In genomic region chr15:7863328-7863727, GRCm38 (mm10) we compare ENCODE assay signal across 29 mouse cellular contexts. TPM values are rescaled to one million over a fixed set of nuclear protein-coding genes. Genes with fewer than 3 reads are reported as not detected.
A peak's percentile ranks its signal among the peaks of the same experiment; 100 is the strongest.
DNase-seq lines count a peak whose midpoint lies in the region; ATAC-seq and TF ChIP-seq lines count a peak whose summit lies in the region.
"Had no signal": no experiment of that assay in that cellular context is flagged by ENCODE, and none has a peak within 500 bp of the region (broad histone marks: within the 10 kb centered on the region; RNA-seq: fewer than 3 reads in every experiment).

No protein-coding gene starts in this region.

- no peak for ATAC-seq in heart, embryonic 12.5 days (ENCODE audit: insufficient number of reproducible peaks, low FRiP score)
- no peak for ATAC-seq in liver, postnatal 0 days
- ATAC-seq: forebrain, embryonic 13.5 days; intestine, embryonic 15.5 days had no signal

- 75% methylated on average over 5 of the region's 5 CpGs for WGBS in heart, embryonic 12.5 days
- WGBS in liver, postnatal 0 days (ENCODE audit: insufficient replicate concordance), result 64% methylated on average over 5 of the region's 5 CpGs

- no peaks in the 10 kb centered on the region for H3K36me3 ChIP-seq in heart, embryonic 12.5 days
- H3K36me3 ChIP-seq in liver, postnatal 0 days (replicated peaks; ENCODE audit: insufficient read depth, low read length), result no peaks in the 10 kb centered on the region
- H3K36me3 ChIP-seq: embryonic facial prominence, embryonic 13.5 days; heart, embryonic 15.5 days; hindbrain, embryonic 13.5 days; intestine, embryonic 15.5 days; limb, embryonic 12.5 days; midbrain, embryonic 12.5 days; neural tube, embryonic 12.5 days had no signal

- no peaks in the 10 kb centered on the region for H3K9me3 ChIP-seq in heart, embryonic 12.5 days (replicated peaks)
- no peaks in the 10 kb centered on the region for H3K9me3 ChIP-seq in liver, postnatal 0 days (ENCODE audit: low read length)
- H3K9me3 ChIP-seq: embryonic facial prominence, embryonic 13.5 days; forebrain, embryonic 13.5 days; heart, embryonic 15.5 days; hindbrain, embryonic 13.5 days; intestine, embryonic 15.5 days; limb, embryonic 12.5 days; midbrain, embryonic 12.5 days; neural tube, embryonic 12.5 days had no signal

- no peaks in the 10 kb centered on the region for H3K27me3 ChIP-seq in heart, embryonic 12.5 days (replicated peaks)
- H3K27me3 ChIP-seq in liver, postnatal 0 days (ENCODE audit: insufficient read depth, low read length), result no peaks in the 10 kb centered on the region
- H3K27me3 ChIP-seq: embryonic facial prominence, embryonic 13.5 days; forebrain, embryonic 13.5 days; heart, embryonic 15.5 days; hindbrain, embryonic 13.5 days; intestine, embryonic 15.5 days; limb, embryonic 12.5 days; midbrain, embryonic 12.5 days; neural tube, embryonic 12.5 days had no signal

- no peak overlapping the region for H3K4me2 ChIP-seq in heart, embryonic 12.5 days
- H3K4me2 ChIP-seq in liver, postnatal 0 days (ENCODE audit: low read depth, low read length), result no peak overlapping the region
- H3K4me2 ChIP-seq: embryonic facial prominence, embryonic 13.5 days; forebrain, embryonic 13.5 days; heart, embryonic 15.5 days; hindbrain, embryonic 13.5 days; intestine, embryonic 15.5 days; limb, embryonic 12.5 days; liver, embryonic 11.5 days; midbrain, embryonic 12.5 days; neural tube, embryonic 12.5 days had no signal

- peak; percentile 50 for DNase-seq in heart, adult 11 months
- peak; percentile 10 for DNase-seq in right cerebral cortex, postnatal 25 days
- no peak for DNase-seq in right cerebral cortex, adult 18-20 months
- DNase-seq in brain, embryonic 14.5 days (ENCODE audit: low read depth), result peak; percentile 12
- no peak for DNase-seq in adrenal gland, postnatal 36 days
- no peak for DNase-seq in liver, postnatal 0 days
- DNase-seq: adrenal gland, postnatal 14 days; cerebellum, adult 11-12 months; cerebellum, postnatal 14 days; gastrocnemius, postnatal 14 days; heart, adult 18-20 months; heart, postnatal 36 days; kidney, adult 9 months; kidney, postnatal 25 days; lung, adult 18-20 months; lung, postnatal 10 days; retina, postnatal 1 day; thymus, adult 2 months had no signal

- no peak for TF ChIP-seq POLR2A in brain, embryonic 14.5 days (IDR thresholded peaks at IDR 0.05; ENCODE audit: borderline replicate concordance, extremely low read depth, insufficient read depth, insufficient read length, poor library complexity, severe bottlenecking)

- H3K4me3 ChIP-seq in heart, embryonic 12.5 days, result no peak overlapping the region
- no peak overlapping the region for H3K4me3 ChIP-seq in liver, postnatal 0 days (ENCODE audit: low read depth, low read length)
- H3K4me3 ChIP-seq: embryonic facial prominence, embryonic 13.5 days; forebrain, embryonic 13.5 days; heart, embryonic 15.5 days; hindbrain, embryonic 13.5 days; intestine, embryonic 15.5 days; layer of hippocampus, adult 2 months; limb, embryonic 12.5 days; midbrain, embryonic 12.5 days; neural tube, embryonic 12.5 days had no signal

- TF ChIP-seq EP300 in liver, postnatal 0 days (IDR thresholded peaks at IDR 0.05; ENCODE audit: low read depth), result no peak

- no peak for TF ChIP-seq CTCF in brain, embryonic 14.5 days (IDR thresholded peaks at IDR 0.05; ENCODE audit: borderline replicate concordance, extremely low read depth, insufficient read depth, insufficient read length)
- no peak for TF ChIP-seq CTCF in liver, postnatal 0 days (IDR thresholded peaks at IDR 0.05; ENCODE audit: low read depth)

- H3K9ac ChIP-seq in heart, embryonic 12.5 days, result no peak overlapping the region
- no peak overlapping the region for H3K9ac ChIP-seq in liver, postnatal 0 days (replicated peaks)
- H3K9ac ChIP-seq: embryonic facial prominence, embryonic 13.5 days; forebrain, embryonic 13.5 days; heart, embryonic 15.5 days; hindbrain, embryonic 13.5 days; intestine, embryonic 15.5 days; limb, embryonic 12.5 days; midbrain, embryonic 12.5 days; neural tube, embryonic 12.5 days had no signal

- no peaks in the 10 kb centered on the region for H3K4me1 ChIP-seq in heart, embryonic 12.5 days (replicated peaks)
- H3K4me1 ChIP-seq in liver, postnatal 0 days (ENCODE audit: insufficient read depth), result no peaks in the 10 kb centered on the region
- H3K4me1 ChIP-seq: embryonic facial prominence, embryonic 13.5 days; forebrain, embryonic 13.5 days; heart, embryonic 15.5 days; hindbrain, embryonic 13.5 days; intestine, embryonic 15.5 days; limb, embryonic 12.5 days; neural tube, embryonic 12.5 days had no signal

- H3K27ac ChIP-seq in heart, embryonic 12.5 days (ENCODE audit: poor library complexity, severe bottlenecking), result no peak overlapping the region
- no peak overlapping the region for H3K27ac ChIP-seq in liver, postnatal 0 days (ENCODE audit: low read depth)
- H3K27ac ChIP-seq: embryonic facial prominence, embryonic 13.5 days; forebrain, embryonic 13.5 days; heart, embryonic 15.5 days; hindbrain, embryonic 13.5 days; intestine, embryonic 15.5 days; layer of hippocampus, adult 2 months; limb, embryonic 12.5 days; midbrain, embryonic 12.5 days; neural tube, embryonic 12.5 days had no signal

RNA-seq across cellular contexts. Expression of gene Gdnf, which starts 52.7 kb away (rescaled TPM):
- polyA plus RNA-seq in heart, embryonic 12.5 days (2016; fragmentation: Nextera tagmentation; extraction: Ambion mirVana), result 0.15 and 0.30 TPM in 2 replicates
- 0.40 and 0.44 TPM in 2 replicates for polyA plus RNA-seq in brain, embryonic 14.5 days (2012; rRNA removed)
- under 1 TPM; 0.13 to 0.20 TPM for total RNA-seq in adrenal gland, postnatal 36 days (2021)
- not detected in 2 replicates for polyA plus RNA-seq in liver, postnatal 0 days (2015; fragmentation: Nextera tagmentation; extraction: Ambion mirVana)
- polyA plus RNA-seq: forebrain, embryonic 13.5 days had no signal

Comparison
In these comparisons a context has a peak if more than half of its experiments do, and no peak if none do; other contexts are left out.
1. DNase-seq: peak in heart, adult 11 months (single experiment), right cerebral cortex, postnatal 25 days (single experiment) and brain, embryonic 14.5 days (single experiment); none in right cerebral cortex, adult 18-20 months (single experiment), adrenal gland, postnatal 36 days (0 of 2) and liver, postnatal 0 days (single experiment).